Mouse (Mus musculus) embryonic facial prominence, embryonic 11.5 days (tissue): ENCODE results near the gene Prdm16. TPM values are rescaled to one million over a fixed set of nuclear protein-coding genes. Genes with fewer than 3 reads are reported as not detected.

Experiments used
- ATAC-seq: fragments of 200-750 bp; cut with Nextera tagmentation; replicated peaks from 2 replicates; pipeline ENCODE4 v1.8.0; 2017; ENCODE audit warnings: low read depth; ENCODE audit not compliant: insufficient number of reproducible peaks, low FRiP score, low TSS enrichment
- DNase-seq: peaks from one replicate; pipeline ENCODE4 v3.0.0-alpha.2; 2015; ENCODE audit warnings: low spot score
- H3K27ac ChIP-seq: fragments of 300-500 bp; sonication (generic); replicated peaks from 2 replicates; pipeline ENCODE4 v1.5.1; 2014; ENCODE audit warnings: mild to moderate bottlenecking, low read depth, low read length, control low read depth
- H3K27me3 ChIP-seq: fragments of 300-500 bp; sonication (generic); 2 replicates; pipeline ENCODE4 v1.6.1; 2014; ENCODE audit warnings: mild to moderate bottlenecking, low read length, moderate library complexity, mixed read lengths; ENCODE audit not compliant: control insufficient read depth, insufficient read depth
- H3K36me3 ChIP-seq: fragments of 300-500 bp; sonication (generic); replicated peaks from 2 replicates; pipeline ENCODE4 v1.6.1; 2014; ENCODE audit warnings: low read depth, mild to moderate bottlenecking, low read length, moderate library complexity, mixed read lengths; ENCODE audit not compliant: control insufficient read depth, insufficient read depth
- H3K4me1 ChIP-seq: fragments of 300-500 bp; sonication (generic); 2 replicates; pipeline ENCODE4 v1.6.1; 2014; ENCODE audit warnings: low read length, mixed read lengths; ENCODE audit not compliant: control insufficient read depth, insufficient read depth
- H3K4me2 ChIP-seq: fragments of 300-500 bp; sonication (generic); 2 replicates; pipeline ENCODE4 v1.6.1; 2014; ENCODE audit warnings: low read depth, mild to moderate bottlenecking, control low read depth, low read length, moderate library complexity
- H3K4me3 ChIP-seq: fragments of 300-500 bp; sonication (generic); 2 replicates; pipeline ENCODE4 v1.5.1; 2014; ENCODE audit warnings: low read depth, low read length, control low read depth
- H3K9ac ChIP-seq: fragments of 300-500 bp; sonication (generic); replicated peaks from 2 replicates; pipeline ENCODE4 v1.6.1; 2014; ENCODE audit warnings: mild to moderate bottlenecking, control low read depth, low read length
- H3K9me3 ChIP-seq: fragments of 300-500 bp; sonication (generic); replicated peaks from 2 replicates; pipeline ENCODE4 v1.6.1; 2016; ENCODE audit warnings: mild to moderate bottlenecking, low read length, inconsistent platforms, mixed read lengths; ENCODE audit not compliant: control insufficient read depth
- WGBS: fragments of 180-500 bp; shearing (Covaris S2); extraction: QIAGEN DNeasy Blood & Tissue Kit; methylation state at CpG from one replicate; pipeline ENCODE4 v1.1.7; 2014; 5-methylcytosine and 5-hydroxymethylcytosine counted together
- polyA plus RNA-seq: library from polyadenylated mRNA; unstranded; fragments of >200 nt; fragmentation: Nextera tagmentation; extraction: Ambion mirVana; gene quantifications from 2 replicates; pipeline ENCODE4 v1.2.1, GENCODE M21; 2014

Prdm16 gene
- polyA plus RNA-seq, 1 experiment from 2014 or later, result 22.3 TPM

GRCm38 (mm10) chr4:154309131-154309530 is 327.5 kb downstream of the Prdm16 start:
- no peak overlapping the region for H3K4me2 ChIP-seq
- H3K9ac ChIP-seq, result no peak overlapping the region
- no peak for ATAC-seq
- H3K4me1 ChIP-seq, result no peaks in the 10 kb centered on the region
- H3K4me3 ChIP-seq, result no peak overlapping the region
- no peak for DNase-seq
- no peaks in the 10 kb centered on the region for H3K9me3 ChIP-seq
- 84% methylated on average over 2 of the region's 2 CpGs for WGBS
- H3K27me3 ChIP-seq, result no peaks in the 10 kb centered on the region
- no peak overlapping the region for H3K27ac ChIP-seq
- no peaks in the 10 kb centered on the region for H3K36me3 ChIP-seq

GRCm38 (mm10) chr4:154301466-154301881 is 335.2 kb downstream of the Prdm16 start, which contains the start of gene Arhgef16:
TSS of gene Arhgef16 (minus strand) at chr4:154301676.
- H3K4me2 ChIP-seq, result no peak within 1 kb of the TSS
- 25% methylated on average over 7 of the region's 7 CpGs for WGBS
- H3K36me3 ChIP-seq, result no peaks in the 10 kb centered on the region
- peaks cover 12% of the 10 kb centered on the region for H3K27me3 ChIP-seq
- H3K4me1 ChIP-seq, result peaks cover 4% of the 10 kb centered on the region; the same call in 1 of the 2 replicates
- no peak within 1 kb of the TSS for H3K27ac ChIP-seq
- ATAC-seq (peak; percentile 32; the same call in 1 of the 2 replicates), DNase-seq (peak; percentile 82)
- no peak within 1 kb of the TSS for H3K4me3 ChIP-seq
- no peak within 1 kb of the TSS for H3K9ac ChIP-seq
- H3K9me3 ChIP-seq, result no peaks in the 10 kb centered on the region

GRCm38 (mm10) chr4:154299541-154300271 is 337.0 kb downstream of the Prdm16 start:
- Histone ChIP-seq H3K9ac (peak overlapping the region; percentile 53), H3K36me3 (no peaks in the 10 kb centered on the region), H3K4me1 (peaks cover 4% of the 10 kb centered on the region; the same call in 1 of the 2 replicates), H3K27ac (no peak overlapping the region), H3K4me2 (peak overlapping the region; percentile 96), H3K9me3 (no peaks in the 10 kb centered on the region), H3K27me3 (peaks cover 12% of the 10 kb centered on the region), H3K4me3 (peak overlapping the region; percentile 52)
- under 1% methylated on average over 48 of the region's 66 CpGs for WGBS
- ATAC-seq (peak; percentile 24; the same call in 1 of the 2 replicates), DNase-seq (peak; percentile 64)

- ATAC-seq (no peak), DNase-seq (peak; percentile 35)
- H3K4me1 ChIP-seq, result peaks cover 8% of the 10 kb centered on the region; the same call in 1 of the 2 replicates
- 32% methylated on average over 9 of the region's 9 CpGs for WGBS
- H3K9ac ChIP-seq, result no peak overlapping the region
- H3K4me2 ChIP-seq, result no peak overlapping the region
- H3K27ac ChIP-seq, result no peak overlapping the region
- no peaks in the 10 kb centered on the region for H3K36me3 ChIP-seq
- no peak overlapping the region for H3K4me3 ChIP-seq
- H3K9me3 ChIP-seq, result no peaks in the 10 kb centered on the region
- peaks cover 12% of the 10 kb centered on the region for H3K27me3 ChIP-seq
These were observed 338.9 kb downstream of the Prdm16 start for GRCm38 (mm10) chr4:154297761-154298160.

GRCm38 (mm10) chr4:154294262-154294731 is 342.4 kb downstream of the Prdm16 start:
- no peak for DNase-seq
- no peaks in the 10 kb centered on the region for H3K36me3 ChIP-seq
- H3K4me2 ChIP-seq, result no peak overlapping the region
- no peak overlapping the region for H3K4me3 ChIP-seq
- H3K9ac ChIP-seq, result no peak overlapping the region
- peaks cover 6% of the 10 kb centered on the region; the same call in 1 of the 2 replicates for H3K4me1 ChIP-seq
- ATAC-seq, result no peak
- H3K27ac ChIP-seq, result no peak overlapping the region
- WGBS, result 31% methylated on average over 8 of the region's 8 CpGs
- no peaks in the 10 kb centered on the region; the same call in 1 of the 2 replicates for H3K27me3 ChIP-seq
- no peaks in the 10 kb centered on the region for H3K9me3 ChIP-seq

GRCm38 (mm10) chr4:154293735-154294201 is 342.9 kb downstream of the Prdm16 start:
- no peak overlapping the region for H3K27ac ChIP-seq
- WGBS, result 49% methylated on average over 4 of the region's 4 CpGs

GRCm38 (mm10) chr4:154283671-154284070 is 353.0 kb downstream of the Prdm16 start:
- 61% methylated on average over 7 of the region's 7 CpGs for WGBS
- no peaks in the 10 kb centered on the region; the same call in 1 of the 2 replicates for H3K27me3 ChIP-seq
- no peaks in the 10 kb centered on the region; the same call in 1 of the 2 replicates for H3K4me1 ChIP-seq
- H3K4me2 ChIP-seq, result no peak overlapping the region
- no peak overlapping the region for H3K9ac ChIP-seq
- no peak for ATAC-seq
- H3K27ac ChIP-seq, result no peak overlapping the region
- no peak overlapping the region for H3K4me3 ChIP-seq
- DNase-seq, result no peak
- H3K9me3 ChIP-seq, result no peaks in the 10 kb centered on the region
- H3K36me3 ChIP-seq, result no peaks in the 10 kb centered on the region

More at GRCm38 (mm10) chr4:154293735-154294201, 342.9 kb downstream of the Prdm16 start:
- ATAC-seq (no peak), DNase-seq (peak; percentile 12)
- no peak overlapping the region for H3K9ac ChIP-seq
- no peaks in the 10 kb centered on the region for H3K9me3 ChIP-seq
- H3K36me3 ChIP-seq, result no peaks in the 10 kb centered on the region
- H3K4me3 ChIP-seq, result no peak overlapping the region
- peaks cover 6% of the 10 kb centered on the region; the same call in 1 of the 2 replicates for H3K4me1 ChIP-seq
- H3K4me2 ChIP-seq, result no peak overlapping the region
- H3K27me3 ChIP-seq, result no peaks in the 10 kb centered on the region

- no peaks in the 10 kb centered on the region for H3K27me3 ChIP-seq
- no peak overlapping the region for H3K4me3 ChIP-seq
- H3K4me2 ChIP-seq, result no peak overlapping the region
- H3K36me3 ChIP-seq, result peaks cover 2% of the 10 kb centered on the region; the same call in 1 of the 2 replicates
- no peak overlapping the region for H3K27ac ChIP-seq
- WGBS, result 89% methylated on average over 9 of the region's 9 CpGs
- DNase-seq, result no peak
- ATAC-seq, result no peak
- H3K4me1 ChIP-seq, result no peaks in the 10 kb centered on the region
- no peak overlapping the region for H3K9ac ChIP-seq
- H3K9me3 ChIP-seq, result no peaks in the 10 kb centered on the region
These were observed 357.2 kb downstream of the Prdm16 start for GRCm38 (mm10) chr4:154279481-154279880.
